Mouse (Mus musculus): ENCODE results near the gene Uqcr10. TPM values are rescaled to one million over a fixed set of nuclear protein-coding genes. Genes with fewer than 3 reads are reported as not detected.

Uqcr10 gene
- polyA plus RNA-seq, 2 experiments: 756 to 868 TPM

- no peak for TF ChIP-seq POLR2A (IDR thresholded peaks at IDR 0.05; ENCODE audit: borderline replicate concordance, extremely low read depth, insufficient read depth, insufficient read length)
- Histone ChIP-seq H3K4me1 (ENCODE audit: control insufficient read depth, insufficient read depth, low read length) (no peaks in the 10 kb centered on the region), H3K4me3 (replicated peaks; ENCODE audit: low read length) (no peak overlapping the region), H3K36me3 (ENCODE audit: control insufficient read depth, insufficient read depth, low read length) (peaks cover 7% of the 10 kb centered on the region; the same call in 1 of the 2 replicates), H3K9ac (ENCODE audit: low read depth, low read length, severe bottlenecking) (no peak overlapping the region), H3K27me3 (ENCODE audit: control insufficient read depth, insufficient read depth, low read length) (no peaks in the 10 kb centered on the region), H3K9me3 (ENCODE audit: control insufficient read depth, low read length) (no peaks in the 10 kb centered on the region), H3K27ac (replicated peaks; ENCODE audit: low read depth, low read length) (no peak overlapping the region), H3K4me2 (replicated peaks; ENCODE audit: low read depth, low read length, severe bottlenecking) (no peak overlapping the region)
- WGBS: 56% methylated on average over 11 of the region's 11 CpGs
- no peak for DNase-seq (ENCODE audit: low spot score)
- ATAC-seq (ENCODE audit: low FRiP score, low read depth): no peak
Observed at GRCm38 (mm10) chr11:4688632-4689380, 15.3 kb downstream of the Uqcr10 start.

GRCm38 (mm10) chr11:4687874-4688273, 16.3 kb downstream of the Uqcr10 start:
- no peak overlapping the region for H3K9ac ChIP-seq (ENCODE audit: low read depth, low read length, severe bottlenecking)
- peaks cover 13% of the 10 kb centered on the region for H3K36me3 ChIP-seq (ENCODE audit: control insufficient read depth, insufficient read depth, low read length)
- H3K4me1 ChIP-seq (ENCODE audit: control insufficient read depth, insufficient read depth, low read length): no peaks in the 10 kb centered on the region
- no peak overlapping the region for H3K4me3 ChIP-seq (replicated peaks; ENCODE audit: low read length)
- no peak overlapping the region for H3K27ac ChIP-seq (replicated peaks; ENCODE audit: low read depth, low read length)
- 15% methylated on average over 3 of the region's 3 CpGs for WGBS
- no peaks in the 10 kb centered on the region for H3K27me3 ChIP-seq (ENCODE audit: control insufficient read depth, insufficient read depth, low read length)
- DNase-seq (ENCODE audit: low spot score) (no peak), ATAC-seq (ENCODE audit: low FRiP score, low read depth) (no peak)
- no peaks in the 10 kb centered on the region for H3K9me3 ChIP-seq (ENCODE audit: control insufficient read depth, low read length)
- H3K4me2 ChIP-seq (replicated peaks; ENCODE audit: low read depth, low read length, severe bottlenecking): no peak overlapping the region
- TF ChIP-seq POLR2A (IDR thresholded peaks at IDR 0.05; ENCODE audit: borderline replicate concordance, extremely low read depth, insufficient read depth, insufficient read length): no peak

GRCm38 (mm10) chr11:4687027-4687426, 17.1 kb downstream of the Uqcr10 start:
- TF ChIP-seq POLR2A (IDR thresholded peaks at IDR 0.05; ENCODE audit: borderline replicate concordance, extremely low read depth, insufficient read depth, insufficient read length): no peak
- Histone ChIP-seq H3K9ac (ENCODE audit: low read depth, low read length, severe bottlenecking) (no peak overlapping the region), H3K4me3 (replicated peaks; ENCODE audit: low read length) (no peak overlapping the region), H3K27me3 (ENCODE audit: control insufficient read depth, insufficient read depth, low read length) (no peaks in the 10 kb centered on the region), H3K27ac (replicated peaks; ENCODE audit: low read depth, low read length) (no peak overlapping the region), H3K9me3 (ENCODE audit: control insufficient read depth, low read length) (no peaks in the 10 kb centered on the region), H3K4me1 (ENCODE audit: control insufficient read depth, insufficient read depth, low read length) (no peaks in the 10 kb centered on the region), H3K4me2 (replicated peaks; ENCODE audit: low read depth, low read length, severe bottlenecking) (no peak overlapping the region), H3K36me3 (ENCODE audit: control insufficient read depth, insufficient read depth, low read length) (peaks cover 22% of the 10 kb centered on the region)
- DNase-seq (ENCODE audit: low spot score) (no peak), ATAC-seq (ENCODE audit: low FRiP score, low read depth) (no peak)
- 64% methylated on average over 3 of the region's 3 CpGs for WGBS

- H3K27me3 ChIP-seq (ENCODE audit: control insufficient read depth, insufficient read depth, low read length): no peaks in the 10 kb centered on the region
- no peak for ATAC-seq (ENCODE audit: low FRiP score, low read depth)
- WGBS: 75% methylated on average over 5 of the region's 5 CpGs
- H3K27ac ChIP-seq (replicated peaks; ENCODE audit: low read depth, low read length): no peak overlapping the region
- no peak for DNase-seq (ENCODE audit: low spot score)
- H3K36me3 ChIP-seq (ENCODE audit: control insufficient read depth, insufficient read depth, low read length): peaks cover 35% of the 10 kb centered on the region
- H3K9me3 ChIP-seq (ENCODE audit: control insufficient read depth, low read length): no peaks in the 10 kb centered on the region
- H3K4me3 ChIP-seq (replicated peaks; ENCODE audit: low read length): no peak overlapping the region
- no peaks in the 10 kb centered on the region for H3K4me1 ChIP-seq (ENCODE audit: control insufficient read depth, insufficient read depth, low read length)
- TF ChIP-seq POLR2A (IDR thresholded peaks at IDR 0.05; ENCODE audit: borderline replicate concordance, extremely low read depth, insufficient read depth, insufficient read length): no peak
- H3K4me2 ChIP-seq (replicated peaks; ENCODE audit: low read depth, low read length, severe bottlenecking): no peak overlapping the region
- H3K9ac ChIP-seq (ENCODE audit: low read depth, low read length, severe bottlenecking): no peak overlapping the region
Observed at GRCm38 (mm10) chr11:4685510-4685909, 18.6 kb downstream of the Uqcr10 start.

GRCm38 (mm10) chr11:4685071-4685470, 19.1 kb downstream of the Uqcr10 start:
- no peak overlapping the region for H3K4me2 ChIP-seq (replicated peaks; ENCODE audit: low read depth, low read length, severe bottlenecking)
- no peak for TF ChIP-seq POLR2A (IDR thresholded peaks at IDR 0.05; ENCODE audit: borderline replicate concordance, extremely low read depth, insufficient read depth, insufficient read length)
- 71% methylated on average over 4 of the region's 4 CpGs for WGBS
- DNase-seq (ENCODE audit: low spot score) (no peak), ATAC-seq (ENCODE audit: low FRiP score, low read depth) (no peak)
- no peak overlapping the region for H3K27ac ChIP-seq (replicated peaks; ENCODE audit: low read depth, low read length)
- peaks cover 38% of the 10 kb centered on the region for H3K36me3 ChIP-seq (ENCODE audit: control insufficient read depth, insufficient read depth, low read length)
- no peak overlapping the region for H3K9ac ChIP-seq (ENCODE audit: low read depth, low read length, severe bottlenecking)
- H3K27me3 ChIP-seq (ENCODE audit: control insufficient read depth, insufficient read depth, low read length): no peaks in the 10 kb centered on the region
- no peaks in the 10 kb centered on the region for H3K4me1 ChIP-seq (ENCODE audit: control insufficient read depth, insufficient read depth, low read length)
- no peak overlapping the region for H3K4me3 ChIP-seq (replicated peaks; ENCODE audit: low read length)
- H3K9me3 ChIP-seq (ENCODE audit: control insufficient read depth, low read length): no peaks in the 10 kb centered on the region
